Mouse (Mus musculus) cerebellum, adult 2 months (tissue): ENCODE results near the gene Gtf3c6.

Experiments
- CTCF ChIP-seq: fragments of 200-500 bp; IDR thresholded peaks from 2 replicates; pipeline ENCODE4 v1.5.1; 2011; ENCODE audit warnings: low read depth, mild to moderate bottlenecking, control low read depth, low read length, moderate library complexity, borderline replicate concordance; ENCODE audit not compliant: insufficient read depth
- POLR2A ChIP-seq: fragments of 200-500 bp; IDR thresholded peaks from 2 replicates; pipeline ENCODE4 v1.6.1; 2011; ENCODE audit warnings: low read length, control low read depth, borderline replicate concordance; ENCODE audit not compliant: insufficient read depth

DNA sequence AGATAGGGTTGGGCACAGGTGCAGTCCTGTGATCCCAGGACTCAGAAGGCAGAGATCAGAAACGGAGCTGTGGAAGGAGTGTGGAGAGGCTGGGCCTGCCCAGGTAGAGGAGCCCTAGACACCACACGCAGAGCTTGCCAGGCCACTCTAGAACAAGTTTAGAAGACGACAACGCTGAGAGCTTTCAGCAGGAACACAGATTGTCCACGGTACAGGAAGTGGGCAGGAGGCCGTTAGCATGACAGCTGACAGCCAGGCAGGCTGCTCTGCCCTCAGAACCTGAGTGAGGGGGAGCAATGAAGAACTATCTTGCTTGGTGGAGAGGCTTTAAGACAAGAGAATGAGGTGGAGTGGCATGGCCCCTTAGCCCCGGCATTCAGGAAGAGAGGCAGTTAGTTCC is 25.5 kb downstream of the Gtf3c6 start:
- TF ChIP-seq CTCF (no peak), POLR2A (no peak)
